Mouse (Mus musculus) thymus, postnatal 36 days (tissue): ENCODE measurements around the gene Slc22a21.
"Not testable (repeated sequence)": the region's sequence is repeated elsewhere in the genome, so short reads cannot be mapped to it uniquely, and the experiment has no call there.

Experiments
- DNase-seq, 2 experiments: peaks; one replicate each; pipeline ENCODE4 v3.0.0; 2022; ENCODE audit warnings: mixed read lengths in 2 of 2

The Slc22a21 gene

DNA sequence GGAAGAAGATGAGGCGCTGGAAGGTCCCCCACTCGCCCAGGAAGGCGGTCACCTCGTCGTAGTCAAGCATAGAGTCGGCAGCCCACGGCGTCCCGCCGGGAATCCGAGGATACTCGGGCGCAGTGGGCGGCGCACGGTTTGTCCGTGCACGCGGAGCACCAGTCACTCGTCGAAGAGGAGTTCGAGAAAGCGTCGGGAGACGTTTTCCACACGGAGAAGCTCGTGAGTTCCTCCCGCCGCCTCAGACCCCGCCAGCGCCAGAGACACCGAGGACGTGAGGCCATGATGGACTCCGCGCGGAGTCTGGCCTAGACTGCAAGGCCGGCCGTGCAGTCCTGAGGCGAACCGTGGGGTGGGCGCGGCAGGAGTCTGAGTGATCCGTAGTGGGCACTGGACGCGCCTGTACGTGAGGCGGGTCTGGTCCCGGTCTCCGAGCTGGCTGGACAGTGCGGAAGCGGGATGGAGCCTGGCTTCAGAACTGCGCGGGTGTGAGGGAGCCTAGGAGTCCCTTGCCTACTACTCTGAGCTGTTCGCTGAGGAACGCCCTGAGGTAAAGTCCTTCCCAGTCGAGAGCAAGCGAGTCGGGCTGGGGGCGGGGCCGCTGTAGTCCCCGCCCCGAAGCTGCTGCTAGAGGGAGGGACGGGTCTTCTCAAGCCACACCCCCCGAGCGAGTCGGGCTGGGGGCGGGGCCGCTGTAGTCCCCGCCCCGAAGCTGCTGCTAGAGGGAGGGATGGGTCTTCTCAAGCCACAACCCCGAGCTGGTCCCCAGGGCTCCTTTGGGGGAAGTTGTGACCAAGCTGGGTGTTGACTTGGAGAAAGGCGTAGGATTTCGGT, at the start of gene Slc22a21:
TSS of gene Slc22a21 (minus strand) at position 545 of the 834 bp plus-strand sequence.
- peak; percentile 43 to 65 for DNase-seq

DNA sequence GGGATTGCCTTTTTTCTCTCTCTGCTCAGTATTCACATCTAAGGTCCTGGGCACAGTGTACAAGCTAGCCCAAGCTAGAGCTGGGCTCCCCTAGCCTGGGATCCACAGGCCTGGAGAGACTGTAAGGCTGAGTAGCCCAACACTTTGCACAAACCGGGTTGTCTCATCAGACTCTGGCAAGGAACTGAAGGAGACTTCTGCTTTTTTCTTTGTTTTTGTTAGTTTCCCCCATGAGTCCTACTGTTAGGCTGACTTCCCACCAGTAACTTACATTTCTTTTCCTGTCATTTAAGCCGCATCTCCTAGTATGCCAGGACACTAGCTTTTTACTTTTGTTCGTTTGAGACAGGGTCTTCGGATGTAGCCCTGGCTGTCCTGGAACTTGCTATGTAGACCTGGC, 48.9 kb upstream of the Slc22a21 start:
- DNase-seq, result no peak

DNA sequence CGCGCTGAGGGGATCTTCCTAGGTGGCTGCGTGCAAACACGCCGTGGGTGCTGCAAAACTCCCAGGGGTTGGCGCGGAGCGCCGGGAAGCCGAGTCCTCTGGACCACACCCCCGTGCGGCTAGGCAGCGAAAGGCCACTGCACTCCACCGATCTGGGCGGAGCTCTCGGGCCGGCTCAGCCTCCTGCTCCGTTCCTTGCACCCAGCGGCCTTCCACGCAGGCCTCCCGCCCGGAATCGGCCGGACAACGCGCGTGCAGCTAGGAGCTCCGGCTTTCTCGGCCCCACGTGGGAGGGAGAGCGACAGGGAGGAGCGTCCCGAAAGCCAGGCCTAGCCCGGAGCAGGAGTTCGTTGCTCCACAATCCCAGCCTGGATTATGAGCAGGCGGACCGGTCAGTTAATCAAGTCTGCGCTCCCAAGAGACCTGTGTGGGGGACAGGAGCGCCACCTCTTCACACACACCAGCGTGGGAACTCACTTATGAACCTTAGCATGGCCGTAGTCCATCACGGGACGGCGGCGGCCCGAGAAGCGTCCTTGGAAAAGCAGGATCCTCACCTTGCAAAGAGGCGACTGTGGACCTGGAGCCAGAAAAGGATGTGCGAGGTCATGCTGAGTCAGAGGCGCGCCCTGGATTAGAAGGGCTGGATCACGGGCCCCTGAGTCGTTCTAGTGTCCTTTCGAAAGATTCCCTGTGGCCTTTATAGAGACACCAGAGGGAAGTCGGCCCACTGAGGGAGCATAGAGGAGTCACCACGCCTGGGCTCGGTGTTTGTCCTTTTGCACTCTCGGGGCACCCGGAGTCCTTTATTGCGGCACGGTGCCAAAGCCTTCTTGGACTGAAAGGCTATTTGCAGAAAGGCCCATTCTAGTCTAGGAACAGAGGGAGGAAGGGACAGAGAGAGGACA, 48.2 kb upstream of the Slc22a21 start, which contains the start of gene Slc22a4:
TSS of gene Slc22a4 (minus strand) at position 47 of the 908 bp plus-strand sequence.
- DNase-seq, result peak; percentile 23 to 34

DNA sequence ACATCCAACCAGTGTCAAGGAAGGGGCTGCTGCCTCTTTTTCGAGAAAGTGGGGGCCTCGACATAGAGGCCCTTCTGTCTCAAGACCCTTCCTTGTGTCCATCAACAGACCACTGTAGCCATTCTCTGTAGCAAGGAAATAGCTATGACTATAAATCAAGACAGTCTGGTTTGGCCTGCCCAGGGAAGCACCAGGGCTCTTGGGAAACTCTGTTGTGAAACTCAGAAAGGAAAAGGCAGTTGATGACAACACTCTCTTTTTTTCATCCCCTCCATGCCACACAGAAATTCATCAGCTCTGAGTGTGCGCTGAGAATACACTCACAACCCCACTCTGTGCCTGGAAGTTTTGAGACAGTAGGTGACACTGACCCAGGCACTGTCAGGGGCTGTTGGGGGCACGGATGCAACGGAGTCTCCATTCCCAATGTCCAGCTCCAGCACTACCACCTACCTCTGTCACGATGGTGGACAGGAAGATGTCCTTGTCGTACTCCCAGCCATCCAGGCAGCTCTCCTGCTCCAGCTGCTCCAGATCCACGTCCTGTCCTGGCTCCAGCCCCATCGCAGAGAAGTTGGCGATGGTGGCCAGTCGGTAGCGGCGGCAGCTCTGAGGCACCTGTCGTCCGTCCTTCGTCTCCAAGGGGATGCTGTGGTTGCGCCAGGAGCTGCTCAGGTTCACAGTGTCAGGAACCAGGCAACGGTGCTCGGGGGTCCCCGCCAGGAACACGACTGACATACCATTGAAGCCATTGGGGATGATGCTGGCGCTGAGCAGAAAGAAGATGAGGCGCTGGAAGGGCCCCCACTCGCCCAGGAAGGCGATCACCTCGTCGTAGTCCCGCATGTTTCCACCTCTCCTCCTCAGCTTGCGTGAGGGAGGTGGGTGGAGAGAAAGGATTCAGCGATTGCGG, 47.3 kb upstream of the Slc22a21 start:
- DNase-seq, result no peak

DNA sequence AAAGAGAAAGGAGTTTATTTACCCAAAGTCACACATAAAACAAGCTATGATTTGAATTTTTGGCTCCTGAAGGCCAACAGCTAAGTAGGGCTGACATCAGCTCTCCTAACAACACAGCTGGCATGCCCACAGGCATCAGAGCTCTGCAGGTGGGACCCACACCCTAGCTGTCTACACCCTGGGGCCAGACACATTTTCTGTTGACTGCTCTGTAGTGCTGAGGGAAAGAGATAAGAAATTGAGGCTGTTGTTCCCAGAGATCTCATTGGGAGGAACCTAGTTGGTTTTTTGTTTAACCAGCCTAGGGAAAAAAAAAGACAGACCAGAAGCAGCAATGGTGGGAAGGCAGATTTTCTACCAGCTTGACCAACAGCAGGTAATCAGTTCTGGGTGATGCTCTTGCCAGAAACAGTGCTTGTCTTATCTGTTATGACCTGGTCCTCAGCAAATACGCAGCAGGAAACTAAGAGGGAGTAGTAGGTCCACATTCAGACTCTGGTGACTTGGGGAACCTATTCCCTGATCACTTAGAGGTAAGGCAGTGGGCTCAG, 46.4 kb upstream of the Slc22a21 start:
- DNase-seq, result no peak

DNA sequence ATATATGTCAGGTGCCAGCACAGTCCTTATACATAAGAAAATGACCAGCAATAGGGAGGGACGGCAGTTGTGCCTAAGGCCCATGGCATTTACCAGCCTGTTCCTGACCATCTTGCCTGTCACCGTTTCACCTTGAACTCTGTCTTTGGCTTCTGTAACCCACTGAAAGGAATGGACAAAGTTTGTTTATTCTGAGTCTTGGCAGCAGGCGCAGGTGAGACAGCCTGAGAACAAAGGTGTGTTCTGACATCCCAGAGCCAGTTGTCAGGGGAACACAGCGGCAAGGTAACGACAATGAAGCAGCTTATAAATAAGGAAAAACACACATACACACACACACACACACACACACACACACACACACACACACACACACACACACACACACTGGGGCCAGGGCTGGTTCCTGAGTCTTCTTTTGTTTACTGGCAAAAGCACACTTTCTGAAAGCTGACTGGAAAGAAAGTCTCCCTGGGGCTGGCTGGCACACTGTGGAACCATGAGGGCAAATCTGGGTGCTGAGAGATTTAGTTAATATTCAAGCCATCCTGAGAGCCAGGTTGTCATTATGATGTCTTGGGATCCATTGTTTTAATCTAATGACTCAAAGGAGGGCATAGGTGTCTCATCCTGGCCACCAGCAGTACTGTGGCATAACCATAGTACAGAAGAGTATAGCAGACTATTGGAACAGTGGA, 41.4 kb upstream of the Slc22a21 start:
- no peak for DNase-seq

DNA sequence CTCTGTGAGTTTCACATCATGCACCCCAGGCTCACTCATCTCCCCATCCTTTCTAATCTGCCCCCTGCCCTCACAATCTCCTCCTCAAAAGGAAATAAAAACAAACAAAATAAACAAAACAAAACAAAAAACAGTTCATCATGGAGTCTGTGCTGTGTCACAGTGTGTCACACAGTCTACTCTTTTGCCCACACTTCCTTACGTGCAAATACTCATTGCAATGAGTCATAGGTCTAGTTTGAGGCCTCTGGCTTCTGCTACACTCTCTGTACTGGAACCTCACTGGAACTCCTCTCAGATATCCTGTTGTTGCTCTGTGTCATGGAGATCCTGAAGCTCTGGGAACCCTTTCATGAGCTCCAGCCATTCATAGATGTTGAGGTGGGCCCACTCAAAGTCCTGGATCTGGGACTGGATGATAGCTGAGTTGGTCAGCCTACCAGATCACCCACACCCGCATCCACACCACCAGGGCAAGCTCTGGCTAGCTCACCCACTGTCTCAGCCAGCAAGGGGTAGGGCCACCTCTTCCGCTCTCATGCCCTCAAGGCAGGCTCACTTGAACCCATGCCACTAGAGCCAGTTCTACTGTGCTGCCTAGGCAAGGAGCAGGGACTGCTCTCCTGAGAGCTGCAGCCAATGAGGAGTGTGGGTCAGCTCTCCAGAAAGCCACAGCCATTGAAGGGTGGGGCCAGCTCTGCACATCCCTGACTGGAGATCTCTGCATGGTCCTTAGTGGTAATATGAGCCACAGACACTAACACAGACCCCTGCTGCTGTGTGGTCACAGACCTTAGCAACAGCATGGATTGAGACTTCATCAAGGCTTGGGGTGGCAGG, 39.0 kb upstream of the Slc22a21 start:
- DNase-seq, result no peak

DNA sequence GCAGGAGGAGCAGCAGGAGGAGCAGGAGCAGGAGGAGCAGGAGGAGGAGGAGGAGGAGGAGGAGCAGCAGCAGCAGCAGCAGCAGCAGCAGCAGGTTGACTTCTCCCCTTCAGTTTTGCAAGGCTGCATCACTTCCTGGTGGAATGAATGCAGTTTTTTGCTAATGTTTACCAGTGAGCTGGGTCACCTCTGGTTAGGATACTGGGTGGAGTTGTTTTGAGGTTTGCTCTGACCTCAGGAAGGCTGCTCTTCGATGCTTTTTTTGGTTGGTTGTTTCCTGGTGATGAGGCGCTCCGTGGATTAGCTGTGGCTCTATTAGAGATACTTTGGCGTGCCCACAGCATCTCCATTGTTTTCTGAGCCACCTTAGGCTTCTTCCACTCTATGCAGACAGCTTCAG, 37.5 kb upstream of the Slc22a21 start:
- DNase-seq, result no peak

DNA sequence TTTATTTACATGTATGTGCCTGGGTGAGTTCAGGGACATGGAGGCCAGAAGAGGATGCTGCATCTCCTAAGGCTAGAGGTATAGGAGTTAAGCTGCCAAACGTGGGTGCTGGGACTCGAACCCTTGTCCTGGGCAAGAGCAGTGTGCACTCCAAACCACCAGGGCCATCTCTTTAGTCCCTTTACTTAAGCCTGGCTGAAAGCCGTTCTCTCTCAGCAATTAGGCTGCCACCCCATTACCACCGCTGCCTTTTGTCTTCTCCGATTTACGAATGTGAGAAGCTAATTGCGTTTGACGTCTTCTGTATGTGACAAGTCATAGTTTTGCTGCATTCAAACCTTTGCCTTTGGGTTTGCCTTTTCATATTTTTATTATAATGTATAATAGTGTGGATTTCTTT, 35.9 kb upstream of the Slc22a21 start:
- DNase-seq, result no peak

DNA sequence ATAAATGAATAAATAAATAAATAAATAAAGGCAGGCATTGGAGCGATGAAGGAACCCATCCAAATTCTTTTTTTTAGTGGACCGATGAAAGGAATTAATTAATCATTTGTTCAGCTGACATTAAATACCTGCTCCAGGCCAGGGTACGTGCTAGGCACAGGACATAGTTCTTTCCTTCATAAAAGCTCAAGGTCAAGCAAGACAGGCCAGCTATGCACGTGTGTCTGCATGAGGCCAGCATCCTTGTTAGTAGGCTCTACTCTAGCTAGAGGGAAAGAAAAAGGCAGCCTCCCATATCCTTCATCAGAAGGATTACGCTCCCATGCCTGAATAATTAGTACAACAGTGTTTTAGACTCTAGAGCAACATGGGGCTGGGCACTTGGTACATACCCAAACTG, 32.8 kb upstream of the Slc22a21 start:
- DNase-seq, result no peak

DNA sequence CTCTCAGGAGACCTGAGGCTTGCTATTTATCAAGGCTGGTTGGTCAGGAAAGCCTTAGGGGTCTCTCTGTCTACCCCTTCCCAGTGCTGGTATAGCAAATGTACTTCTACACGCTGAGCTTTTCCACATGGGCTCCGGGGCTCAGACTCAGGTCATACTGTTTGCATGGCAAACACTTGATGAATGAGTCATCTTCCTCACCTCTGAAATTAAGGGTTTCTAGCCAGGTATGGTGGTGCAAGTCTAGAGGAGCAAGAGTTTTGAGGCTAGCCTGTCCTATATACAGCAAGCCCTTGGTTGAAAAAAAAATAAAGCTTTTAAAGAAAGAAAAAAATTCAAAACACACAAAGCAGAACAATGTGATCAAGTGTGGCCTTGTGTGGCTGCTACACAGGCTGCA, 31.1 kb upstream of the Slc22a21 start:
- no peak for DNase-seq

DNA sequence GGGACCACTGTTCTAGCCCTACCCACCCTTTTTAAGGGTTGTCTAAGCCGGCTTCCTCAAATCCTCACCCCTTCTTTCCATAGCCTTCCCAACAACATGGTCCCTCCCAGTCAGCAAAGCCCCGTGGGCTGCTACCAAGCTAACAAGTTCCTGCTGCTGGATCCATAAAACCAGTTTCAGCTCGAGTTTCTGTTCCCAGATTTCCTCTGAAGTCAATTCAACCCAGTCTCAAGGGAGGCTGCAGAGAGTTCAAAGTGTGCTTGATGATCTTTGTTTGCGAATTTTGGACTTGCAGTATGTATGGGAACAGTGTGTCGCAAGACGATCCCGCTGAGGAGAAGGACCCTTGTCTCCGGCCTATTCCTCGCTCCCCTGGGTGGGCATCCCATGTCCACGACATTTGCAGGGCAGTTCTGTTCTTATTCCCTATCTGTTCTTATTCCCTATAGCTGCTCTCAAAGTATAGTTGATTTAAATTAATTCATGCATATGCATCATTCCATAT, 28.3 kb upstream of the Slc22a21 start:
- DNase-seq, result no peak

DNA sequence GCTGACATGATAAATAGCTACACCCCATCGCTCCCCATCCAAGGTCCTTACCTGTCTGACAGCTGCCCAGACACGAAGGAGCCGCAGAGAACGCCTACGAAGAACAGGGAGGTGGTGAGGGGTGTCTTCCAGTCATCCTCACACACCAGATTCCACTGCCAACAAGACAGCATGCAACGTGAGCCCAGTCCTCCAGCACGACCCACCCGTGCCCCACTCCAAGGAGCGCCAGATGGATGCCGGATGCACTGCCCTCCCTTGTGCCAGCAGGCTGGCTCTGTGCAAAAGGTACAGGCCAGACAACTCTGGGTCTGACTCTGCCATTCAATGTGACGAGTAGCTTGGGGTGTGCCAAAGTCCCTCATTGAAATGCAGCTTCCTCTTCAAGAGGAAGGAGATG, 27.6 kb upstream of the Slc22a21 start:
- DNase-seq, result no peak

DNA sequence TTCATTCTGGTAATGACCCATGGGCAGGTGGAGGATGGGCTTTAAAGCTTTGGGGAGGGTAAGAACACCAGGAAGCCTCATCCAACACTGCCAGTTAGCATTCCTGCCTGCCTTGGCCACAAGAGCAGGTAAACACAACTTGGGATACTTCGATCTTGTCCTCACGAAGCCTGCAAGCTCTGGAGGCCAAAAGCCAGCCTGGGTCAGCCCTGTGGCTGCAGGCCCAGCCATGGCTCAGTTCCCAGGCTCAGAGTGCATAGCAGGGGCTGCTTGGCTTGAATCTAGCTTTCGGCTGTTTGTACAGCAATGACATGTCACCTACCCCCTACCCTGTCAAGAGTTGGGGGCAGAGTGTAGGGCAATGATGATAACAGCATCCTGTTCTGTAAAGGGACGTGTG, 26.8 kb upstream of the Slc22a21 start:
- DNase-seq, result no peak

DNA sequence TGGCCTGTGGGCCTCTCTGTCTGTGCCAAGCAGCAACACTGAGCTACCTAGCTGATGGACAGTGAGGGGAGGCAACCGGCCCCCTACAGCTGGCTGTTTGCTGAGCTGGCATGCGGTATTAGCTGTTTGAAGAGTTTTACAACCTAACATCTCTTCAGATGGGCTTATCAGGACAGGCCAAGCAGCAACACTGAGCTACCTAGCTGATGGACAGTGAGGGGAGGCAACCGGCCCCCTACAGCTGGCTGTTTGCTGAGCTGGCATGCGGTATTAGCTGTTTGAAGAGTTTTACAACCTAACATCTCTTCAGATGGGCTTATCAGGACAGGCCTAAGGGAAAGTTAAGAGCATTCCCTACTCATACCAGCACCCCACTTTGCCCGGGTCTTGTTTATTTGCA, 26.2 kb upstream of the Slc22a21 start:
- not testable (repeated sequence) for DNase-seq

DNA sequence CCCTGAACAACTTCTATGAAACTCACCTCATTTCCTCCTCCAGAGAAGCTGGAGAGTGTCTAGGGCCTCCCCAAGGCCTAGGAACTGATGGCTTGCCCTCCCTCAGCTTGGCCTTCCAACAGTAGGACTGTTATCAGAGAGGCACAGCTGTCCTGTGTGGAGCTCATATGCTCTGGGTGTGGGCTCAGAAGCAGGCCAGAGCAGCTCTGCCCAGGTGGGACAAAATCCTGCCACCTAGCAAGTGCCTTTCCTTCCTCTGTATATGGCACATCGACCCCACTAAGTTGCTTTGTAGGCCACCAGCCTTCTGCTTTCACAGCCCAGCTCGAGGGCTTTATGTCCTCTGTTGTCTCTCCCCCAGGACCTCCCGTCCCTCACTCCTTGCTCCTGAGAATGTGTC, 24.6 kb upstream of the Slc22a21 start:
- DNase-seq, result no peak

DNA sequence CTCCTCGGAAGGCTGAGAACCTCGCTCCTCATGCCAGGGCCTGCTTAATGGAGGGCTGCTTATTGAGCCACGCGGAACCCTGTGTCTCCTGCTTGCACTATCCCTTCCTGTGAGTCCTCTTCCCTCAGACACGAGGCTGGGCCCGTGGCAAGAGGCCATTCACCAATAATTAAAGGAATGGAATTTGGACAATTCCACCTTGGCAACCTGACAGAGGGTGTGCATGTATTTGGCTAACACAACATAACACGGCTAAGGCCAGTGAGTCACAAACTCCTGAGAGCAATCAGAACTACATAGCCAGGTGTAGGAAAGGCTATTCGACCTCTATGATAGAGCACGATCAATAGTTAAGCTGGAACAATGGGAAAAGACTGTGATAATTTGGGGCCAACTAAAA, 24.1 kb upstream of the Slc22a21 start:
- DNase-seq, result no peak

DNA sequence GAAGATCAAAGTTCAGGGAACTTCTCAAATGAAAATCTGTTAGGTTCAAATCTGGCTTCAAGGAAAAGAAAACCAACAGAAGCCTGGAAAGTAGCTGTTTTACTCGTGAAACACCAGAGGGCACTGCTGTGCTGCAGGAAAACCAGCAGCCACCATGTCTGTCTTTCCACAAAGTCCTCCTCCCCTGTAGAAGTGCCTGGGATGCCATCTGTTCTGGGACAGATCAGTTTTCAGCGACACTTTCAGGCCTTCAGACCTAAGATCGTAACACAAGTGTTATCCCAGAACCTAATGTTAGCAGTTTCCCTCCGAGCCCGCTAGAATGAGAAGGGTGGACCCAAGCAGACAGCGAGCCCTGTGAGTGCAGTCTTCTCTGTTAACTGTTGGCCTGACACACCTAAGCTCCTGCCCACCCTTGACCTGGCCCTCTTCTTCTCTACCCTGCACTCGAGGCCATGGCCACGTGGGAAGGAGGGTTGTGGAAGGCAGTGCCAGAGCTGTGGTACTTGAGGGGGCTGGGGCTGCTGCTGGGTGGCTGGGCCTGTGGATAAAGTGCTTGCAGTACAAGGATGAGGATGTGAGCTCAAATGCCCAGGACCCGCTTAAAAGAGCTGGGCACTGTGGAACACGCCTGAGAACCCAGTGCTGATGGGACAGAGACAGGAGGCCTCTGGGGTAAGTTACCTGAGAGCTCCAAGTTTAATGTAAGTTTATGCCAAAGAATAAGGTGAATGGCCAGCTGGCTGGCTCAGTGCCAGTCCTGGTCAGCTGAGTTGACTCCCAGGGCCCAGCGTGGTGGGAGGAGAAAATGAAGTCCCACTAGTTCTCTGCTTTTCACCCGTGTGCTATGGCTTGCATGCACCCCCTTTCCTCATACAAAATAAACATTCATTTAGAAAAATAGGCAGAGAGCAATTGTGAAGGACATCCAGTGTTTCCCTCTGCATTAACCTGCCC, 22.9 kb upstream of the Slc22a21 start:
- DNase-seq, result peak; percentile 25 to 39

DNA sequence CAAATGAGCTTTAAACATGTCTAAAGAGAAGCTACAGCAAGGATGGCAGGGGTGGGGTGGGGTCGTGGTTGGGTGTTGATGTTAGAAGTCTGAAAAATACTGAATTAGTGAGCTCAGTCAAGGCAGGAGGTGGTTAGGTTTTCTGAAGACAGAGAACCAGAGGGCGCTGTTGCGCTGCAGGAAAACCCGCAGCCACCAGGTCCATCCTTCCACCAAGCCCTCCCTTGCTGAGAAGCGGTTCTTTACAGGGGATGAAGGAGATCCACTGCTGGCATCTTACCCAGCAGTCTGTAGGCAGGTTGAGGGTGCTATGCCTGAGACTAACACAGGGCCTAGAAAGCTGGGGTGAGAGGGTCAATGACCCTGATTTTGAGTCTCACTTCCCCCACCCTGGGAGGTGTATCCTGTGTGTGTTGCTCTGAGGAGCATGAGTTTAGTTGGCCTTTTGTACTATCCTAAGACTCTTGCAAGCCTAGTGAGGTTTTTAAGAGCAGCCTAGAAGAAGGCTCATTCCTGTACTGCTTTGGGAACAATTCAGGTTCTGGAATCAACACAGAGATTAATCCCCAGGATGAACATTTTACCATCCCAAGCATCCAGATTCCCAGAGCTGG, 22.1 kb upstream of the Slc22a21 start:
- DNase-seq, result peak; percentile 56 to 59
